ENCODE assay signal across 9 mouse cellular contexts in genomic region chr5:33821901-33822427, GRCm38 (mm10). TPM values are rescaled to one million over a fixed set of nuclear protein-coding genes. Genes with fewer than 3 reads are reported as not detected.
DNase-seq lines count a peak whose midpoint lies in the region; ATAC-seq lines count a peak whose summit lies in the region.
"Had no signal": no experiment of that assay in that cellular context is flagged by ENCODE, and none has a peak within 500 bp of the region (broad histone marks: within the 10 kb centered on the region; RNA-seq: fewer than 3 reads in every experiment).

No protein-coding gene starts in this region.

- peak overlapping the region; percentile 99 for H3K4me3 ChIP-seq in heart, embryonic 15.5 days
- peak overlapping the region; percentile 99 for H3K4me3 ChIP-seq in hindbrain, embryonic 10.5 days
- H3K4me3 ChIP-seq in midbrain, embryonic 11.5 days (ENCODE audit: low read depth, low read length): peak overlapping the region; percentile 100

- peak overlapping the region; percentile 99; the same call in 1 of the 2 replicates for H3K9ac ChIP-seq in heart, embryonic 15.5 days
- H3K9ac ChIP-seq in midbrain, embryonic 11.5 days (ENCODE audit: low read length): peak overlapping the region; percentile 100

- no peaks in the 10 kb centered on the region for H3K36me3 ChIP-seq in heart, embryonic 15.5 days
- peaks cover 35% of the 10 kb centered on the region for H3K36me3 ChIP-seq in hindbrain, embryonic 10.5 days
- H3K36me3 ChIP-seq in midbrain, embryonic 11.5 days (ENCODE audit: control insufficient read depth, insufficient read depth, low read length): no peaks in the 10 kb centered on the region

- H3K4me2 ChIP-seq in heart, embryonic 15.5 days: peak overlapping the region; percentile 87
- peak overlapping the region; percentile 86 for H3K4me2 ChIP-seq in midbrain, embryonic 11.5 days

- peaks cover 36% of the 10 kb centered on the region for H3K4me1 ChIP-seq in heart, embryonic 15.5 days (replicated peaks)
- H3K4me1 ChIP-seq in hindbrain, embryonic 10.5 days (replicated peaks): peaks cover 69% of the 10 kb centered on the region
- peaks cover 40% of the 10 kb centered on the region for H3K4me1 ChIP-seq in midbrain, embryonic 11.5 days (ENCODE audit: control insufficient read depth, insufficient read depth, low read length)

- H3K27ac ChIP-seq in heart, embryonic 15.5 days: no peak overlapping the region
- H3K27ac ChIP-seq in hindbrain, embryonic 10.5 days: peak overlapping the region; percentile 100
- H3K27ac ChIP-seq in midbrain, embryonic 11.5 days (ENCODE audit: low read depth, low read length): no peak overlapping the region

- no peaks in the 10 kb centered on the region for H3K9me3 ChIP-seq in heart, embryonic 15.5 days (replicated peaks)
- H3K9me3 ChIP-seq in hindbrain, embryonic 10.5 days: no peaks in the 10 kb centered on the region
- H3K9me3 ChIP-seq in midbrain, embryonic 11.5 days (ENCODE audit: control insufficient read depth, low read length): no peaks in the 10 kb centered on the region

- ATAC-seq in heart, embryonic 15.5 days (replicated peaks; ENCODE audit: insufficient number of reproducible peaks, insufficient read depth, low FRiP score, low read depth): no peak
- ATAC-seq in midbrain, embryonic 11.5 days (ENCODE audit: low FRiP score): no peak
- ATAC-seq in monocyte, adult 5-6 weeks (replicated peaks; ENCODE audit: insufficient number of reproducible peaks, low FRiP score, low TSS enrichment, poor library complexity, severe bottlenecking): no peak

- intact Hi-C loops in heart, postnatal 36 days (cut with DNase I): loop anchor here (5.0 kb wide), 2 partner anchors 115 to 170 kb away; partner anchors contain the start of genes Nelfa and Slbp

- DNase-seq in heart, postnatal 36 days: no peak
- DNase-seq in Muller cell, postnatal 12 days (ENCODE audit: inconsistent ontology term): peak; percentile 22
- DNase-seq in hindbrain, embryonic 10.5 days (ENCODE audit: low spot score): no peak
- DNase-seq in midbrain, embryonic 11.5 days (ENCODE audit: low spot score, missing footprints): peak; percentile 87
- no peak for DNase-seq in left cerebral cortex, adult 9 months (ENCODE audit: low spot score in 2 of 2)
- no peak for DNase-seq in adrenal gland, postnatal 25 days
- DNase-seq: layer of hippocampus, adult 9-11 months had no signal

- WGBS in heart, embryonic 15.5 days: 24% methylated on average over 2 of the region's 2 CpGs
- 58% methylated on average over 2 of the region's 2 CpGs for WGBS in hindbrain, embryonic 10.5 days
- 58% methylated on average over 2 of the region's 2 CpGs for WGBS in midbrain, embryonic 11.5 days

- no peaks in the 10 kb centered on the region for H3K27me3 ChIP-seq in heart, embryonic 15.5 days
- no peaks in the 10 kb centered on the region for H3K27me3 ChIP-seq in hindbrain, embryonic 10.5 days (ENCODE audit: insufficient read depth, poor library complexity, severe bottlenecking)
- H3K27me3 ChIP-seq in midbrain, embryonic 11.5 days (ENCODE audit: control insufficient read depth, insufficient read depth, low read length): no peaks in the 10 kb centered on the region

RNA-seq across cellular contexts. Expression of gene Nsd2, which starts 1.4 kb away (rescaled TPM):
- polyA plus RNA-seq in heart, embryonic 15.5 days (2015; fragmentation: Nextera tagmentation; extraction: Ambion mirVana): 25.3 and 28.3 TPM in 2 replicates
- 10 to 100 TPM; 23.1 to 23.2 TPM for total RNA-seq in heart, postnatal 36 days (2021)
- 75.6 and 93.5 TPM in 2 replicates for polyA plus RNA-seq in hindbrain, embryonic 10.5 days (2016; fragmentation: Nextera tagmentation; extraction: Ambion mirVana)
- 115 and 117 TPM in 2 replicates for polyA plus RNA-seq in midbrain, embryonic 11.5 days (2014; fragmentation: Nextera tagmentation; extraction: Ambion mirVana)
- total RNA-seq in adrenal gland, postnatal 25 days (2021): 40.3 and 53.6 TPM in 2 replicates
- 28.8 to 58.1 TPM (median 35.7 TPM) in 3 replicates for total RNA-seq in monocyte, adult 5-6 weeks (2017)

RNA-seq across cellular contexts. Expression of gene Letm1, which starts 39.3 kb away (rescaled TPM):
- 40.5 and 49.5 TPM in 2 replicates for polyA plus RNA-seq in heart, embryonic 15.5 days (2015; fragmentation: Nextera tagmentation; extraction: Ambion mirVana)
- total RNA-seq in heart, postnatal 36 days (2021): 100 to 1,000 TPM; 134 to 161 TPM
- 52.2 and 52.3 TPM in 2 replicates for polyA plus RNA-seq in hindbrain, embryonic 10.5 days (2016; fragmentation: Nextera tagmentation; extraction: Ambion mirVana)
- polyA plus RNA-seq in midbrain, embryonic 11.5 days (2014; fragmentation: Nextera tagmentation; extraction: Ambion mirVana): 38.0 and 49.3 TPM in 2 replicates
- 104 and 110 TPM in 2 replicates for total RNA-seq in adrenal gland, postnatal 25 days (2021)
- total RNA-seq in monocyte, adult 5-6 weeks (2017): 15.7 to 27.1 TPM (median 21.0 TPM) in 3 replicates

Comparison
In these comparisons a context has a peak if more than half of its experiments do, and no peak if none do; other contexts are left out.
1. DNase-seq: peak in Muller cell, postnatal 12 days (single experiment) and midbrain, embryonic 11.5 days (single experiment); none in heart, postnatal 36 days (0 of 2), hindbrain, embryonic 10.5 days (single experiment), left cerebral cortex, adult 9 months (0 of 2) and adrenal gland, postnatal 25 days (single experiment).
2. Peak in every context shown above with its lines, with median percentiles within 50 percentile points of each other: H3K4me3 ChIP-seq.